Mouse (Mus musculus): ENCODE data around the gene Patl2.

Patl2 gene

DNA sequence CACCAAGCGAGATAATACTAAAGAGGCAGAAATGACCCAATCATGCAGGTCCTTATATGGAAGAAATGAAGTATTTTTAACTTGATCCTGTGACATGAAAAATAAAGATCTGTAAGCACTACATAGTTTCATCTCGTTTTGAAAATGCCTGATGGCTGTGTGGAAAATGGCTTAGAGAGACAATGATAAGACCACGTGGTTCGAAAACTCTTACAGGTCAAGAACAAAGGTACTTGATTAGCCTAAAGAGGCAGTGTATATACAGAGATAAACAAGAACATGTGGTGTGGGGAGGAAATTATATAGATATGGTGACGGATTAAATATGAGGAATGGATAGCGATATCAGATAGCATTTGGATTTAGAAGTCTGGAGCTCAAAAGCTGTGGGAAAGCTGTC lies 14.7 kb downstream of the Patl2 start:
- DNase-seq, result no peak

DNA sequence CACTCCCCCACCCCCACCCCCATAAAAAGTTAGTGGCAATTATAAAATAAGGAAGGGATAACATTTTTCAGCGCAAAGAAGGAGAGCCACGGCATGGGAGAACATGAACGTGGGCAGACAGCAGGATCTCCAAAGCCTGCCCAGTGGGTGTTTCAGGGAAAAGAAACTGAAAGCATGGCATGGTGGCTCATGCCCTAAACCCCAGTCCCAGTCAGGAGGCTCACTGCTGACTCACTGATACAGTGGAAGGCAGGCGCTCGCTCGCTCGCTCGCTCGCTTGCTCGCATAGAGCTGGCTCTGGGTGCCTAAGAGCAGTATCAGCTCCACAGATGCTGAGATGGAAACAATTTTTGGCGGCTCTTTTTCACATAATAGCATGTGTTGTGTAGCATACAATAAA lies 21.7 kb downstream of the Patl2 start:
- DNase-seq, result peak; percentile 9

DNA sequence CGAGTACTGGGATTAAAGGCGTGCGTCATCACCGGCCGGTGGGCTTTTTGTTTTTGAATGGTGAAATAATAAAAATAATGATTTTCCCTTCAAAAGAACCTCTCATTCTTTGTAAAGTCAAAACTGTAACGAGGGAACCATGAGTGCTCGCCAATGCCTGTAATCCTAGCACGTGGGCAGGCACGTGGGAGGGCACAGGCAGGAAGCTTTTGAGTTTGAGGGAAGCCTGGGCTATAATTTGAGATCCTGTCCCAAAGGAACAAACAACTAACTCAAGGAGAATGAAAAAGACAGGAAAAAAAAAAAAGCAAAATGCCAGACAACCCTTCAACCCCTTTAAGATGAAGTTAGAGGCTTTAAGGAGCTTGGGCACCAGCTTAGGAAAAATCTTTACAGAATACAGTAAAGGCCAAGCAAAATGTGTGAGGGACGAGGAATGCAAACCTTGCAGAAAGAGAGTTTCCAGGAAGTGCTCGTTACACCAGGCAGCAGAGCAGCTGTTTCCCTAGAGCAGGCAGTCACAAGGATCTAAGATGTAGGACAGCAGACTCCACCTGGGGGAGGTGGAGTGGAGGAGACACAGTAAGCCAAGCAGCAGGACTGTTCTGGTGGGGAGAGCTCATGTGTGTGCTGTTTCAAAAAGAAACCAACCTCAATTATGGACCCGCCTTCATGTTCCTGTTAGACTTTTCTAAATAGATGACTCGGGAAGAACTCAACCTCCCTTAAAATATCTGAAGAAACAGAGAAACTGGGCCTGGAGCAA lies 22.4 kb downstream of the Patl2 start:
- peak; percentile 16 for DNase-seq

DNA sequence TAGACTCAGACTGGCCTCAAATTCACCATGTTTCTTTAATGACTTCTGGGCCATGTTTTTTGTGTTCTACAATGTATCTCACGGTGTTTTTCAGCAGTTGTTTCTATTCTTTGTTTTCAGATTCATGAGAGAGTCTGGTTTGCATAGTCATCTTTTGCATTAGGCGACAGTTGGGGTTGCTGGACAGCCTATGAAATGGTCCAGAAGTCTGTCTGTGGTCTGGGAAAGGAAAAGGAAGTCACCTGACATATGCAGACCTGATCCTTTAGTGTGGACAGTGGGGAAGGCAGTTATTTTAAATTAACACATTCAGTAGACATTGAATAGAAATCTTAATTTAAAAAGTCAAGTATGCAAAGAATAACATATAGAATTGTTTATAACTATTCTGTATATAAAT lies 23.5 kb downstream of the Patl2 start:
- no peak for DNase-seq

DNA sequence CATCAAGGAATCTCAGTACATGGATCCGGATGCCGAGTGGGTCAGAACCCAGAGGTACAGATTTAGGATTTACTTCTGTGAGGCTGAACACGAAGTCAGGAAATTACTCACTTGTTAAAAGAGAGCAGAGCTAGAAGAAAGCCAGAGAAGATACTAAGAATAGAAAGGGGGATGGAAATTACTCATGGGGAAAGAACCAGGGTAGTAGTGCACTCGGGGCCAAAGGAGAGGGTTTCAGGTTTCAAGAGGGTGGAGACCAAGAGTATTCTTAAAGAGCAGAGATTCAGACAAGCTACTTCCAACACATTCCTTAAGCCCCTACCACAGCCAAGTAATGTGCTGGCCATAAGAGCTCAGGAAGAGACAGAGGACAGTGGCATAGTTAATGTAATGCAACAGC lies 24.4 kb downstream of the Patl2 start:
- no peak for DNase-seq

DNA sequence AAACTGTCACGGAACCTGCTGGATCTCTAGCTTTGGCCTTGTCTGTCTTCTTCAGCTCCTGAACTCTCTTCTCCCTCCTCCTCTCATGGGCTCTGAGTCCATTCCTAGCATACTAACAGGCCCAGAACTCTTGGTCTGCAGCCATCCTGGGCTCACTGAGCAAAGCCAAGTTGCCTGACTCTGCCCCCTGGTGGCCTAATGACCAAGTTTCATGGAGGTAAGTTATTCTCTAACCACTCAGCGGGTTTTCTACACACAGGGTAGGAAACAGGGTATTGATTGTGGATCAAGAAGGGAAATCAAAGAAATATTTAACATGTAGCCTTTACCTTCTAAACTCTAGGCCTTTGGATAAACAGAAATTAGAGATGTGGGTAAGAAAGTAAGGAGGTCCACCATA lies 25.3 kb downstream of the Patl2 start, which contains the start of gene Trim69:
Gene Trim69 (plus strand): TSS at position 21 of the 400 bp plus-strand sequence.
- peak; percentile 37 for DNase-seq

DNA sequence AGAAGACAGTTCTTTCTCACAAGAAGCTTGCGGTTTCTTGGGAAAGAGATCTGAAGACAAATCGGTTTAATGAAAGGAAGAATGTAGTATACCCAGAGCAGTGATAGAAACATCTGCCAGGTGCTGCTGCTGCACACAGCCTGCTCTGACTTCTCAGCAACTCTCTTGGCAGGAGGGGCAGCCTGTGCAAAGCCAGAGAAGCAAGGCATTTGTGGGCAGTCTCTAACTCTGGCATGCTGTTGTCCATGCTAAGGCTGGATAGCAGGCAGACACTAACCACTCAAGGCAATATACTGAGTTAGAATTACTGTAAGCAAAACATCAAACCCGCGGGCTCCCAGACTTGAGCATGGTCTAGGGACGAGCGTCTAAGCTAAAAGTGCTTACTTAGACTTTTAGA lies 26.3 kb downstream of the Patl2 start:
- no peak for DNase-seq

DNA sequence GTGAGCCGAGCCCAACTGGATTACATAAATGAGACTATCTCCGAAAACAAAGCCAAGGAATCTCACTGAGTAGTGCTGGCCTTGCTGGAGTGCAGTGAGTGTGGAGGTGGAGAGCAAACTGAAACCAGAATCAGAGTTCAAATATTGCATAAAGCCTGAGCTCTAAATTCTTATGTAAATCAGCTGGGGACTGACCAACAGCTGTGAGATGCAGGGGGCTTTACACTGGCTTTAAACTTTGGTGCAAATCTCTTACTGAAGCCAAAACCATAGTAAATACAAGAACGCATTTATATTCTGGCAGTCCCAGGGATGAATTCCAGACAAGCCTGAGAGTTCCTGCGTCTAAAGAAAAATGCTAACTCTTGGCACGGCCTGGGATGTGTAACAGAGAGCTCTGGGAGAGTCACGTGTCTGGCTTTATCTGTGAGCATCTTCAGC lies 27.6 kb downstream of the Patl2 start:
- DNase-seq, result no peak

DNA sequence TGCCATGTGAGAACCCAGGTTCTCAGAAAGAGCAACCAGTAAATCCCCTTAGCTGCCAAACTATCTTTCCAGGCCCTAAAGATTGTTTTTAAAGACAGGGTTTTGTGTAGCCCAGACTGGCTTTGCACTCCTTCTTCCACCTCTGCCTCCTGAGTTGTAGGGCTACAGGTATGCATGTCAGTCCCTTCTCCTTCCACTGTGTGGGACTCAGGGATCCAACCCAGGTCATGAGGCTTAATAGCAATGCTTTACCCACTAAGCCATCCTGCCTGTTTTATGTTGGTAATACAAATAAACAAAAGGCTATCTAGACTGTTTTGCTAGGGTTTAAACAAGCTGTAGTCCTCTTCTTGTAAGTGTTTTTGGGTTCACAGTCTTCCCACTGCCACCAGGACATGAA lies 28.4 kb downstream of the Patl2 start:
- DNase-seq, result no peak

DNA sequence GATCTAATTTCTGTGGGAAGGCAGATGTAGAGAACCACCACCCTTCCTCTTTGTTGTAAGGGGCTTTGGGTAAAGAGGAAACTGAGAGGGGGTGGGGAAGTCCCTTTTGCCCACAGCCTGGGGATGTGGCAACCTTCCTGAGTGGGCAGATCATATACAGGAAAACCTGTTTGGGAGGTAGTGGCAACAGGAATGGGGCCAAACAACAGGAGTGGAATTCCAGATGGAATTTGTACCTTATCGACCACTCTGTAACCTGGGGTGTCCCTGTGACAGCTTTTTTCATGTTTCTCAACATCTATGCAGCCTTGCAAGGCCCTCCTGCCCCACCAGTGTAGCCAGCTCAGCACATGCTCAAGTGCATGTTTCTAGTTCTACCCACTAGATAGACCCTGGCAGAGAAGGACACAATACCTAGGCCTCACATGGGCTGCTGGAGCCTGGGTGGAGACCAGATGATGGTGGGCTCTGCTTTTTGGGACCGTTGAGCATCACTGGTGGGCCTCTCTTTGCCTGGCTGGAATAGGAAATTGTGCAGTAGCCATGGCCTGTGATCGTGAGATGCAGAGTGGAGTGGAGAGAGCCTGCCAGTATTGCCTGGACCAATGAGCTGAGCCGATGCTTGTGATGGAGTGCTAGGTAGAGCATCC lies 29.8 kb downstream of the Patl2 start:
- DNase-seq, result no peak

DNA sequence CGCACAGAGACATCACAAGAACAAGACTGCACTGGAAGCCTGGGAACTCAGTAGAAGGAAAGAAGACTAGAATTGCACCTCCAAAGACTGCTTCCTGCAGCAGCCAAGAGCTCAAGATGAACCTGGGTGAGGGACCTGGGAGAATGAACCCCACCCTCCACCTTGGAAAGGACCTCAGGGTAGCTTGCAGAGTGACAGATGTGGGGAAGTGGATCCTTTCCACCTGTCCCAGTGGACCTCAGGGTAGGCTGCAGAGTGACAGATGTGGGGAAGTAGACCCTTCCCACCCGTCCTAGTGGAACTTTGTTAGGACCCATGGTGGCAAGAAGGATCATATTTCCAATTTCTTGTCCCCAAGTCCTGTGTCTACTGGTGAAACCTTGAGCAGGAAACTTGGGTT lies 30.7 kb downstream of the Patl2 start:
- no peak for DNase-seq

DNA sequence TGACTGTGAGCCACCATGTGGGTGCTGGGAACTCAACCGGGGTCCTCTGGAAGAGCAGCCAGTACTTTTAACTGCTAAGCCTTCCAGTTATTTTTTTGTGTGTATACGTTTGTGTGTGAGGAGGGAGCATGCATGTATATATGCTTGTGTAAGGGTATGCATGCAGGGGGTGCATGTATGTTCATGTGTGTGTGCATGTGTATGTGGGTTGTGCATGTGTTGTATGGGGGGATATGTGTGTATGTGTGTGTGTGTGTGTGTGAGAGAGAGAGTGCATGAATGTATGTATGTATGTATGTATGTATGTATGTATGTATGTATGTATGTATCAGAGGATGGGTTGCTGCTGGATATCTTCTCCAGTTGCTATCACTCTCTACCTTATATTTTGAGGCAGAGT lies 31.5 kb downstream of the Patl2 start:
- DNase-seq, result no peak

DNA sequence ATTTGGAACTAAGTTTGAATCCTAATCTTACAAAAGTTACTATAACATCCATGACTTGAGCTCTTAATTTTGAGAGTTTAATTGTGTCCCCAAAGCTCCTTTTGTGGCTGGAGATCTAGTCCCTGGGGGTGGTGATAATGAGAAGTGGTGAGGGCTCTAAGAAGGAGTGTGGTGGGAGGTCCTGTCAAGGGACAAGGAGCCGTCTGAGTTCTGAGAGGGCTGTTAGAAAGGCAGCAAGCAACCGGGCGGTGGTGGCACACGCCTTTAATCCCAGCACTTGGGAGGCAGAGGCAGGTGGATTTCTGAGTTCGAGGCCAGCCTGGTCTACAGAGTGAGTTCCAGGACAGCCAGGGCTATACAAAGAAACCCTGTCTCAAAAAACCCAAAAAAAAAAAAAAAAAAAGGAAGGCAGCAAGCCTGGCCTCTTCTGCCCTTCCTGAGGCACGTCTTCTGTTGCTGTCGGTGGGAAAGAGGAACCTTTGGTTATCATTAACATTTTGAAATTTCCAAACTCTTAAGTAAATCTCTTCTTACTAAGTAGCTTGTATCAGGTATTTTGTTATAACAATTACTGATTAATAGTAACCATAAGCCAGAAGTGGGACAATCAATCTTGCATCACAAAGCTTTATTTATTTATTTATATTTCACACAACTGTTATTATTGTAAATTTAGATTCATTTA lies 32.2 kb downstream of the Patl2 start:
- DNase-seq, result no peak

DNA sequence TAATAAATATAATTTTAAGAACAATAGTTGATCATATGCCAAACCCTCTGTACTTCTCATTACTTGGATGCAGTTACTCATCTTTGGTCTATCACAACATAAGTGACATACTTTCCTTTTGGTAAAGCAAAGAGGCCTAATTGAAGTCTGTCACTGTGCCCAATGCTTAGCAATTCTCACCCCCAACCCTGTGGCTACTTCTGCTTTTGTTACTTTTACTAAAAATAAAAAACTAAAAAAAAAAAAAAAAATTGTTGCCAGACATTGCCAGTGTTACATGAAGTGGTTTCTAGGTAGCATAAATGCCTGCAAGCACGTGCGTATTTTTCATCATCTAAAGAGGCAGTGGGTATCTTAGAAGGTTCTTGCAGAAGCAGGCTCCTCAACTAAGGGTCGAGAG lies 33.1 kb downstream of the Patl2 start:
- no peak for DNase-seq

DNA sequence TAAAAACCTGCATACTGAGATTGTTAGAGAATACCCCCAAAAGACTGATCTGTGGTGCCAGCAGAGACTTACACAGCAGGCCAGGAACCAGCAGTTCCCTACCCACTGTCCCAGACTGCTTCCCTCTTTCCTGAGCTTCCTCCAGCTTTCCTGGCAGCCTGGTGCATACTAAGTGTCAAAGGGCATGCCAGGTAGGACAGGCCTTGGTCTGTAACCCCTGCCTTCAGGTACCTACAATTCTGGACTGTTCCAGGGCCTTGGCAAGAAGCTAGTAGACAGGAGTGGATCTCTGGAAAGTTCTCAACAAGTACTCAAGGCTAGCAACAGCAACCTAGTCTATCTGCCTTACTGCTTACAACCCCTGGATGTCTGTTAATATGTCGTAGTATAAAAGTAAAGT lies 34.8 kb downstream of the Patl2 start:
- DNase-seq, result no peak

DNA sequence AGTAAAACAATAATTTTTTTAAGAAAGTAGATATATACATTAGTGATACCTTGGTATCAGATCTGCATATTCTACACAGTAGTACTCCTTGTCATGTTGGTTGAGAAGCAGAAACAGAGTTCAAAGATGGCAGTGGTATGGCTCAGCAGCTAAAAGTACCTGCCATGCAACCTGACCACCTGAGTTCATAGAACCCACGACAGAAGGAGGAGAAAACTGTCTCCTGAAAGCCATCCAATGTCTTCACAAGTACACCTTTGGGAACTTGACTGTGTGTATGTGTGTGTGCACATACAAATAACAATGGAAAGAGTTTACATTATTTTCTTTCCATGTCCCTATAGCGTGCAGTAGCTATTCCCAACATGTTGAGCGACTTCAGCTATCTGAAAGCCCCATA lies 36.3 kb downstream of the Patl2 start:
- no peak for DNase-seq

DNA sequence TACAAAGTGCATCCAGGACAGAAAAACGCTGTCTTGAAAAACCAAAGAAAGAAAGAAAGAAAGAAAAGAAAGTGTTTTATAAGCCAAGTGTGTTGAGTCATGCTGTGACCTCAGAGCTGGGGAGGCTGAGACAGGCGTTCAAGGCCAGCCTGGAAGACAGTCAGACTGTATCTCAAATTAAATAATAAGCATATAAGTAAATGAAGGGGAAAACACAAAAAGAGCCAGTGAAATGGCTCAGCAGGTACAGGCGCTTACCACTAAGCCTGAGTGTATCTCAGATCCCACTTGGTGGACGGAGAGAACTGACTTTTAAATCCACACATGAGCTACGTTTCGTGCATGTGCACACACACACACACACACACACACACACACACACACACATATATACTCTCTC lies 36.7 kb downstream of the Patl2 start:
- no peak for DNase-seq

DNA sequence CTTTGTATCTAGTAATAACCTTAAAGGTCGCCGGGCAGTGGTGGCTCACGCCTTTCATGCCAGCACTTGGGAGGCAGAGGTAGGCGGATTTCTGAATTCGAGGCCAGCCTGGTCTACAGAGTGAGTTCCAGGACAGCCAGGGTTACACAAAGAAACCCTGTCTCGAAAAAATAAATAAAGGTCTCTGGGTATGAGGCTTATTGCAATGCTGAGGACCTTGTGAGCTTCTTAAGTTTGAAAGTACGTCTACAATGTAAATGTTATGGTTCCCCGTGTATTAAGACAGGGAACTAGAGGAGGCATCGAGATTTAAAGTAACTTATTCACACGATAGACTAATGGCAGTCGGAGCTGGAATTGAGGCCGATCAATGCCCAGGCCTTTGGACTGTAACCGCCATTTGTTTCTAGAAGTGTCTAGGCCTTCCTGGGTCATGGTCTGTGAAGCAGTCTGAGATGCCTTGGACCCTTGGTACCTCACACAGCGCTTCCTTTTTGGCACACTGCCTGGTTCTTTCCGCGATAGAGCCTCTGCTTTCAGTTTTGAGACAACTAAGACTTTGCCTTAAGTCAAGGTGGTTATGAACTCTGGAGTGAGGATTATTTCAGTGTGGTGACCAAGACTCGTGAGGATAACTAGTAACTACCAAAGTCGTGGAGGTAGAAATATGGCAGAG lies 37.6 kb downstream of the Patl2 start:
- DNase-seq, result no peak

DNA sequence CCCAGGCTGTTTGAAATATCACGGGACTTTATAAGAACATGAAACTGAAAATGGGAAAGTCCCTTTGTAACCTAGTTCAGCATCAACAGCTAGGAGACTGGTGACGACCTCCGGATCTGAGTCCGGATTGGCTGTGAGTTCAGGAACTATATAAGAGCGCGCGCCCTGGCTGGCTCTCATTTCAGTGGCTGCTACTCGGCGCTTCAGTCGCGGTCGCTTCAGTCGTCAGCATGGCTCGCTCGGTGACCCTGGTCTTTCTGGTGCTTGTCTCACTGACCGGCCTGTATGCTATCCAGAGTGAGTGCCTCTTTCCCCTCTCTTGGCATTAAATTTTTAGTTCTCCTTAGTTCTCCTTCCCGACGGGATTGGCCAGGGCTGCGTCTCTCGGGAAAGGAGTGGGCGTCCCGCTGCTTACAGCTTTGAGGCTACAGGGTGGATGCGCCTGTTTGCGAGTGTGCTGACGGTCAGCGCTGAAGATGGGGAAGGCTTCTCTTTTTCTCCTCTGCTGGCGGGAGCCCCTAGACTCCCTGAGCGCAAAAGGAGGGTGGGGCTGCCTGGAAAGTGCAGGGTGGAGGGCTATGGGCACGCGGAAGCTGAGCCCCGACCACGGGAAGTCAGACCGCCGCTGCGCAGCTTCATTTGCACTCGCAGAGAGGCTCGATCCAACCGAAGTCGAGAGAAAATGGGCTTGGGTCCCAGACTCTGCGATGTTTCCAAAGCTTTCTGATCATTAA lies 38.3 kb downstream of the Patl2 start, which contains the start of gene B2m:
Gene B2m (plus strand): TSS at position 179 of the 734 bp plus-strand sequence.
- DNase-seq, result peak; percentile 87

DNA sequence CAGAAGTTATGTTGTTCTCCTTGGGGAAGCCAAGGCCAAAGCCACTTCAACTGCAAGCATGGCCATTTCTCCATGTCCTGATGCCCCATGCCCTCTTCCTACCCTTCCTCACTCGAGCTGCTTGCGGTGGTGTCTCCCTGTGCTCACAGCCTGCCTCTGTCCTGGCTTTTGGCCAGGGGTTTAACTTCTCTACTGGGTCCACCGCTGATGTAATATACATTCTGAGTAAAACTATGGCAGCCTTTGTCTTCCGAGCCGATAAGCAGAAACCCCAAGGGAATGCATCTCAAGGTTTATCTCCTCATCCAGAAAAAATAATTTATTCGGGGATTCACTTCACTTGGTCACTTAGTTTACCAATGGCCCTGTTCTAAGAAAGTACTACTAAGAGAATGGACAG lies 39.3 kb downstream of the Patl2 start:
- no peak for DNase-seq

DNA sequence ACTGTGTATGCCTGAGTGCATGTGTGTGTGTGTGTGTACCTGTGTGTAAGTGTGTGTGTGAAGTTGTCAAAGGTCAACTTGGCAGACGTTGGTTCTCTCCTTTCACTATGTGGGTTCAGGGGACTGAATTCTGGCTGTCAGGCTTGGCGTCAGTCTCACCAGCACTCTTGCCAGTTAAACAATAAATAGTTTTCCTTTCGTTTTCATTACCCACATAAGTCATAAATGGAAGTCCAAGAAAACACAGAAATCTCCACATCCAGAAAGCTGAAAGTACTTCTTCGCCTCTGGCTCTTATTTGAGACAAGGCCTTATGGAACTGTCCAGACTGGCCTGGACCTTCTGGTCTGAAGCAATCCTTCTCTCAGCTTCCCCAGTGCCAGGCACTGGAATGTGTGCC lies 40.2 kb downstream of the Patl2 start:
- no peak for DNase-seq

DNA sequence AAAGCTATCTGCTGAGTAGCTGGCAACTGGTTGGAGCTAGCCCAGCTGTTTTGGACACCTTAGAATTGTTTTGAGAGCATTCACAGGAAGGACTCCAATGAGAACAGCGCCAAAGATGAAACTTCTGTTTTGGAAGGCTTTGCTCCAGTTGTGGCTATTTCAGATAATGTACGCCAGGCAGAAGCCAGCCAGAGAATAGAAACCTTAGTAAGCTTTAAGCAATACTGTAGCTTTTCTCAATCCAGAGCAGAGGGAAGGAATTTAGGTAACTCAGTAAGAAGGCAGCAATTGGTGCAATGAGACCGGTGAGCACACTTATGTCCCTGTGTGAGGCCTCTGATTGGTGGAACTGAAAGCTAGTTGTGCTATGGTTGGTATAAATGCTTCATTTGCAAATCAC lies 42.9 kb downstream of the Patl2 start:
- no peak for DNase-seq
